Mouse (Mus musculus) 3134 (cell line): ENCODE results near the gene Bpgm.

Source experiments
- DNase-seq: peaks from one replicate; pipeline ENCODE4 v3.0.0-alpha.2; 2011; ENCODE audit warnings: low spot score; ENCODE audit not compliant: insufficient read length; ENCODE audit errors: extremely low read depth

Gene Bpgm

DNA sequence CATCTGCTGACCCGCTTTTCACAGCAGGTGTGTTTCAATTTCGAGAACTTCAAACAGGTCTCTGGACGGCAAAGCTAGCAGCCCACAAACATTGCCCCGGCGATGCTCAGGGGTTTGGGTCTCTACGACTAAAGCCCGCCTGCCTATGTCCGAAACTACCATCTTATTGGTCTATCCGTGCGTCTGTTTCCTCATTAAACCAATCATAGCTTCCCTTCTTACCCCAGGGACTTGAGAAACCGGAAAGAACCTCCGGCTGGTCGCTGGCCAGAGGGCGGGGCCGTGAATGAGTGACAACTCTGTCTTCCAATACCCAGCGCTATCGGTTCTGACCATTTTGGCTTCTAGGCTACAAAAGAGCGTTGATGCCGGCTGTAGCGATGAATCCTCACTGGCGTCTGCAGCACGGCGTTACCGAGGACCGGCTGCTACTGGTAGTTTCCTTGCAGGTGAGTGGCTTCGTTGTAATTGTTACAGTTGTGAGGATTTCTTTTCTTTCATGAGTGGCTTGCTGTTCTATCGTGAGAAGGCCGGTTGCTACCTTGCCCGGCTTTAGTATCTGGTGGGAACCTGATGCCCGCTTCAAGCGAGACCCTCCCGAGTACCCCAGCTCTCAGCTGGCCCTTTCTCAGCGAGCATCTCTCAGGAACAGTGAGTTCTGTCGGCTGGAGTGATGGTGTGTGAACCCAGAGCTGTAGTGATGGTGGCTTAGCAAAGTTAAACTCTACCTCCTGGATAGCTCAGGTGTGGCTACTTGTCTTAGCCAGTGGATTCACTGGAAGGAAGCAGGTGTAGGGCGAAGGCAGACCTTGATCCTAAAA lies at the start of gene Bpgm:
Gene Bpgm, plus strand, starts transcription at position 234 of the 821 bp plus-strand sequence.
- peak; percentile 90 for DNase-seq

DNA sequence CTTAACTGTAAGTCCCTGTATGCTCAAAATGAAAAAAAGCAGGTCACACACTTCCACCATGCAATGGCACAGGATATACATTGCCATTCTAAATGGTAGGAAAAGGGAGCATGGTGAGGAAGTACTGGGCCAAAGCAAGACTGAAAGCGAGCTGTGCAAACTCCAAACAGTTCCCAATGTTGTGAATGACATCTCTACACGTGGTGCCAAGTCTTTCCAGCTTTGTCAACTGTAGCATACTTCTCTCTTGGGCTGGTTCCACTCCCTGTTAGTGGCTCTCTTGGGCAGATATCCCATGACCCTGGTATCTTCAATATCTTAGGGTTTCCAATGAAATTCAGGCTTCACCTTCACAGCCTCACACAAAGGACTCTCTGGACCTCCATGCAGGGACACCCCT lies 37.0 kb upstream of the Bpgm start:
- no peak for DNase-seq

DNA sequence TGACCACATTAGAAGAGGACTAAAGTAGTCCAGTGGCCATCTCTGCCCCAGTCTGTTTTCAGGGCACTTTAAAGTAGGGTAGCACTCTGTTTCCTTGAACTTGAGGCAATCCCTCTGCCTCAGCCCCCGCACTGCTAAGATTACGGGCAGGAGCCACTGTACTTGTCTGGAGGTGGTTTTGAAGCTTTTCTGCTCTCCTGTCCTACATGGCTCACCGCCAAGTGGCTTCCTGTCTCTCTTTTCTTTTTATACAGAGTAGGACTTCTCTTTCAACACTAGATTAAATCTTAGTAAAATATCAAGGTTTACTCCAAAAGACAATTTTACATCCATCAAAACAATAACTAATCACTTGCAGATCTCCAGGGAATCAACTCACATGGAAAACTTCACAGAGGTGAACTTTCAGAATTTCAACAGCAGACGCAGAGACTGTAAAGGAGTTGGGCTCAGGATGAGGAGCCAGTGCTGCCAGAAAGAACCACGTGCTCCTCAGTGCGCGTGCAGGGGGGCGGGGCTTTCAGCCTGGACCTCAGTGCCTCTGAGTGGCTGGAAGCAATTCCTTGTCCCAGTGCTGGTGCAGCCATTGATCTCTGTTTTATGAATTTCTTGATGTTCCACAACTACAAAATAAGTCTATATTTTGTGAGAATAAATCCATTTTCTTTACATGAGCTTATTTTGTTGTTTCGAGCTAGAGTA lies 34.3 kb upstream of the Bpgm start:
- DNase-seq, result no peak

DNA sequence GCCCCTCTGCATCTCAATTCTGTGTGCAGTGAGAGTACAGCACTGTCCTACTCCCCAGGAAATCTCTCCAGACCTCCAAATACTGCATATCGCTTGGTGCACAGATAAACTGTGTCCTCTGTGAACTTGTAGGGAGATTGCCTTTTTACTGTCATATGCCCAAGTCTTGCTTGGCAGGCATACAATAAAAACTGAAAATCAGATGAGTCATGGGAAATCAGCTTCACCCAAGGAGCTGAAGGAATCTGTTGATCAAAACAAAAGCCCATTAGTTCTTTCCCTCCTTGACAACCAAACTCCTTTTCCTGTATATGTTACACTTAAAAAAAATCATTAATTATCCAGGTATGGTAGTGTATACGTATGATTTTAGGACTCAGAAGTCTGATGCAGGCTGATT lies 32.2 kb upstream of the Bpgm start:
- DNase-seq, result peak; percentile 12

DNA sequence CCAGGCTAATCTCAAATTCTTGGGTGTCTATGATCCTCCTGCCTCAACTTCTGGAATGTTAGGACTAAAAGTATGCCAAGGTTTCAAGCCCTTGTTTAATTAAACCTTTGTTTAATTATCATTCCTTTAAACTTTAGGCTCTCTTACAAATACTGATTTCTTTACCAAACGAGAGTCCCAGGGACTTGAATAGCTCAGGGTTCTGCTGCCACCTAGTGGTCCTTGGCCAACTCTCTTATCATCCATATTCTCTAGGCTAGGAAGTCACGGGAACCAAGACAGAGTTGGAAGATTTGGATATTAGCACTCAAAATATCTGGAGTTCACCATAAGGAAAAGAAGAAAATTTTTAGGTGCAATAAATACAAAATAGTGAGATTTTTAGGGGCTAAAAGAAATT lies 28.0 kb upstream of the Bpgm start:
- DNase-seq, result peak; percentile 5

DNA sequence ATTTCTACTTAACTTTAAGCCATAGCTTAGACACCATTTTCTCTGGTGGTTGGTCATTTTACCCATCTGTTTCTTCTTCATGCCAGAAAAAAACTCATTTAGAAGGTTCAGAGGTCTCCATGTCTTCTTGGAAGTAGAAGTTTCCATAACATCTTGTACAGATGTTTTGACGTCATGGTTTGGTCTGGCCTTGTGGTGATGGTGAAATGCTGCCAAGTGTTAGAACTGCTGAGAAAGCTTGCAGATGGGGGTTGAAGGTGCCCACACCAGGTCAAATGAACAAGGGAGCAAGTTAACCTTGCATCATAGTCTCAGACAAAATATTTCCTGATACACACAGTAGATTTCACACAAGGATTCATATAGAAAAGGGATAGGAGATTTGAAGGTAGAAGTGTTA lies 27.3 kb upstream of the Bpgm start:
- no peak for DNase-seq

DNA sequence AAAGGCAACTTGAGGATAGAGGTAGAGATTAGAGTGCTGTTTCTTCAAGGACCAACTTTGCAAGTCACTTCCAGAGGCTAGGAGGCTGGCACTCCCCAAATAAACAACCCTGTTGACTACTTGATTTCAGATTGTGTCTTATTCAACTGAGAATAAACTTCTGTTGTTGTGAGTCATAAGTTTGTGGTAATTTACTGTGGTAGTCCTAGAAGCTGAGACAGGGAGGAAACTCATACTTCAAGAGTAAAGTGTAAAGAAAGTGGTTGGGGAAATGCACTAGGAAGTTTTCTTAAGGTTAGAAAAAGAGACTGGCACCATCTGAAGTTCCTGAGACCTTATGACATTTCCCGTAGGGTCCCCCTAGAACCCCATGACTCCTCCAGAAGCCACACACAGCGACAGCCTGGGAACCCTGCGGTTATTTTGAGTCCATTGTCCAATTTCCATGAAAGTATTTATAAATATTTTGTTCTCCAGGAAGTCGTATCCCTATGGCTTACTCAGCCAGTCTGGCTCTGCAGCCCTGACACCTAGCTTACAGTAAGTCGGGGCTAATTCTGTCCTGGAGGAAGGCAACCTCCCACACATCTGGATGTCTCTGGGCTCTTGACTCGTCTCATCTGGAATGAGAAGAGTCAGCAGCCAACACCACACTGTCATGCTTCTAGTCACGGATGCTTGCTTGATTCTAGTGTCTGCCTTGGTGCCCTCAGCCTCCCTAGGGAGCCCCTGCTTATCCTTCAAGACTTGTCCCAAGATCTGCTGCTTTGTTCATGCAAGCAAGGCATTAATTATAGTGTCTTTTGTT lies 22.8 kb upstream of the Bpgm start:
- no peak for DNase-seq

DNA sequence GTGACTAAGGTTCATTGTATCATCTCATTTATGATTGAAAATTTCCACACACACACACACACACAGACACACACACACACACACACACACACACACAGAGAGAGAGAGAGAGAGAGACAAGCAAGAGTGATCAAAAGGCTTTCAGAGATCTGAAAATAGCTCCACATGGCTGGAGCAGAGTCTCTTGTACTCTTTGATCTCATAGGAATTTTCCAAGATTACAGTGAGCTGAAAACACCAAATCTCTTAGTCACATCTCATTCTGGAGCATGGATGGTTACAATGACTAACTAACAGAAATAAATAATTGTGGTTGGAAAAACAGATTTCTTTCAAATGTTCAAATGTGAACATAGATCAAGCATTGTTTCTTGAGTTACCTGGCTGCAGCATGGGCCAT lies 16.6 kb upstream of the Bpgm start:
- no peak for DNase-seq

DNA sequence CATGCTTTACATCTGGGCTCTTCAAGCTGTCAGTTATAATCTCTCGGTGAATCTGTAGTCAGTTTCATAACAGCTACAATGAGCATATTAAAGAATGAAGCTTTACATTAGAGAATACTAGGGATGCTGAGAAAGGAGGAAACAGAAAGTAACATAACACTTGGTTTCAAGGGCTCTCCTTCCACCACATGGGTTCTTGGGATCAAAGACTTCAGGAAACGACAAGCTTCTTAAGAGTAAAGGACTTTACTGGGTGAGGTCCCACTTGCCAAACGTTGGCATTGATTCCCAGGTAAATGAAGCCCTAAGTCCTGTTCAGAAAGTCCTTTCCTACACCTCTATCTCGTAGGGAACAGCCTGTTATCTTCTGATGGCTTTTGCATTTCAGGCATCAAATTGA lies 15.4 kb upstream of the Bpgm start:
- DNase-seq, result no peak

DNA sequence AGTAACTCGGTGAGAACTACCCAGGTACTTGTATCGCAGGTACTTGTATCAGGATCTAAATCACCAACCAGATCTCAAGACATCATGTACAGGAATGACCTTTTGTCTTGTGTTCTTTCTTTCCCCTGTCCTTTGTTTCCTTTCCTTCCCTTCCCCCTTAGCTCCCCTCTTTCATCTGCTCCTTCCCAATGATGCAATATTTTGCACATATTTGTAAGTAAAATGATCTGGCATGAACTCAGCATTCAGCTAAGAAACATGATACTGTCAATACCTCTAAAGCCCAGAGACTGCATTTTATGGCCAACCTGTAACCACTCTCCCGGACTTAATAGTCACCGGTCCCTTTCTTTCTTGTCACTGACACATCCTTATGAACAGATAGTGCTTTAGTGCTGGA lies 12.4 kb upstream of the Bpgm start:
- no peak for DNase-seq

DNA sequence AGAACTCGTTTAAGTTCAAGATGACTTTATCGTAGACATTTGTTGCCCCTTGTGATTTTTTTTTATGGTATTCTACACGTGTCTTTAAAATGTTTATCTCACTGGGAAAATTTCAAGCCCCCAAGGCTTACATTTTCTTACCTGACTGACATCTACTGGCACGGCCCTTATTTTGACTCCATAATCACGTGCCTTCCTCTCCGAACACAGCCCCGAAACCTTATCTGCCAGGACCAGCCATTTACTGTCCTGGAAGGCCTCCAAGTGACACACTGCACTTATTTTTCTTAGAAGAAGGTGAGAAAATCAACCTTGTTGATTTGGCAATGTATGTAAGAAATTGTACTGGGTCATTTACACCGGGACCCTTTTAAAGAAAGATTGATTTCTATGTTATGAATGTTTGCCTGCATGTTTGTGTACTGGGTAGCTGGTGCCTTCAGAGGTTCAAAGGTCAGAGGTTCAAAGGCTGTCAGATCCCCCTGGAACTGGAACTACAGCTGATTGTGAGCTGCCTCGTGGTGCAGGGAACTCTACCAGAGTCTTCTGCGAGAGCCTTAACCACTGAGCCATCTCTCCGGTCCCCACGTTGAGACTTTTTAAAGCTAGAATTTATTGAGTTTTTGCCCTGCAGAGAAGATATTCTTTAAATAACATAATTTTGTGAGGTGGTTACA lies 4.4 kb upstream of the Bpgm start:
- DNase-seq, result no peak

DNA sequence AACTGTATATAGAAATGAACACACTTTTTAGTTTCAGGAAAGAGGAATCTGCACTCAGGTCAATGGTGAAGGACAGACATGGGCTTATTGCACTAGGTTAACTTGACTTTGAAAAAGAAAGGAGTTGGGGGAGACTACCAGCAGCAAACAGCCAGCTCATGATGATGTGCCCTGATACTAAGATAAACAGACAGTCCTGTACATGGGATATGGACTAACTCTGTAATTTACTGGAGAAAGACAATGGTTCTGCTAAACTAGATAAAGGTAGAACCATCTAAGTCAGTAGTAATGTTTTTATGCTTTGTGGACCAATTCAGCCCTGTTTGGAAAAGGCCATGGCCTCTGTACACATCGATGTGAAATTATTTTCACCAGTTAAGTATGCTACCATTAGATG lies 2.7 kb upstream of the Bpgm start:
- DNase-seq, result no peak

DNA sequence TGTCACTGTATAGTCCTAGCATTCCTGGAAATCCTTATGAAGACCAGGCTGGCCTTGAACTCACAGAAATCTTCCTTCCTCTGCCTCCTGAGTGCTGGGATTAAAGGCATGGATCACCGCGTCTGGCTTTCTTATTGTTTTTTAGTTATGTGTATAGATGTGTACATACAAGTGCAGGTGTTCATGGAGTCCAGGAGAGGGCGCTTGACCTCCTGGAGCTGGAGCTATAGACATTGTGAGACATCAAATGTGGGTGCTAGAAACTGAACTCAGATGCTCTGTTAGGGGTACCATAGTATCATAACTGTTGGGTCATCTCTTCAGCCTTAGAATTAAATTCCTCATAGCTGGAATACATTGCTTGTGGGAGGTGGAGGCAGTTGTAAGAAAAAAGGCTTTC lies 2.0 kb upstream of the Bpgm start:
- no peak for DNase-seq

DNA sequence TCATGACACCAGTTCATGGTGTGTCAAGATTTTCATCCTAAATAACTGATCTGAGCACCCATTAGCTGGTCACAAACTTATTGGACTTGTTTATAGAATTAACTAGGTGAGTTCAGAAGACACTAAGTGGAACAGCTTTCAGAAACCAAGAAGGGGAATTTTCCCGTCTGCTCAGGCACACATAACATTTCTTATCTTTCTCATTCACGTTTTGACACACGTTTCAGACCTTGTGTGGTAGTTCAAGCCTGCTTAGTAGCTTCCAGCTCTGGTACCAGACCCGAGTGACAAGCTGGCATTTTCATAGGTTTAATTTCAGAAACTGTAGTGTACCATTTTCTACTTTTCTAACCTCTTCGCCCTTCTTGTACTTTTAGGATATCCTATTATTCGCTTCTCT lies 616 bp upstream of the Bpgm start:
- no peak for DNase-seq

DNA sequence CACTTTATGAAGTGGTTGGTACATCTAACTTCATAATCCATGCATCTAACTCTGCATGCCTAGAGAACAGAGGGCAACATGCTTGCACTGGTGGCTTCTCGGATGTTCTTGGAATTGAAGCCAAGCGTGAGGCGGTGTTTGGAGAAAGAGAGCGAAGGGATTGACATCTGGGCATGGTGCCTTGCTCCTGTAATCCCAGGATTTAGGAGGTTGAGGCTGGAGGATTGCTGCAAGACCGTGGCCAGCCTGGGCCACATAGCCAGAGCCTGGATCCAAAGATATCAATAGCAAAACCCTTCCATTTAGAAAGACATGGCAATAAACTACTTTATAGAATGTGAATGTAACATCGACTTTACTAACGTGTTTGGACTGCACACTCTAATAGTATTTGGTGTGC lies 2.0 kb downstream of the Bpgm start:
- no peak for DNase-seq

DNA sequence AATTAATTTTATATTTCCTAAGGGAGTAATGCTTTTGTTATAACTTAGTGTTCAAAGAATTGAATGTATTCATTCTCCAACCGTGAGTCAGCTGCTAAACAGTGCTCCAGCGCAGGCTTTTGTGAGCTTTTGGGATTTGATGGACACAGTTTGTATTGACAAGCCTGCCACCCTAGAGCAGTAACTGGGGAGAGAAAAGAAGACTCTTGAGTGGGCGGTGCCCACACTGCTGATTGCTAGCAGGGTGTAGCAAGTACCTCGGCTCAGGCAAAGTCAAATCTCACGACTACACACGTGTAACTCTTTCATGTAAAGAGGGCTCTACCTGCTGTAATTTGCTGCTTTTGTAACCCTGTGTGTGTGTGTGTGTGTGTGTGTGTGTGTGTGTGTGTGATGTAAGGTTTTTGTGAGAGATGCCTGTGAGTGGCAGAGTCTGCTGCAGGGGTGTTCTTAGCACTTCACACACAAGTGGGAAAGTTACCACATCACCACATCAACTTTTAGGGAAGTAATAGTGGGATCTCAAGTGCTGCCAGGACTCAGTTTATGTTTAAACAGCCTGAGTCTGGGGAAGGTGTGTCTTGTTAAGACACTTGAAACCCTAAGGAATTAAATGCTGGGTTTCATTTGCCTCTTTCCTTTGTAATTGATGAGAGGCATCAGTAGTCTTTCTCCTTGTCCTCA lies 2.8 kb downstream of the Bpgm start:
- no peak for DNase-seq

DNA sequence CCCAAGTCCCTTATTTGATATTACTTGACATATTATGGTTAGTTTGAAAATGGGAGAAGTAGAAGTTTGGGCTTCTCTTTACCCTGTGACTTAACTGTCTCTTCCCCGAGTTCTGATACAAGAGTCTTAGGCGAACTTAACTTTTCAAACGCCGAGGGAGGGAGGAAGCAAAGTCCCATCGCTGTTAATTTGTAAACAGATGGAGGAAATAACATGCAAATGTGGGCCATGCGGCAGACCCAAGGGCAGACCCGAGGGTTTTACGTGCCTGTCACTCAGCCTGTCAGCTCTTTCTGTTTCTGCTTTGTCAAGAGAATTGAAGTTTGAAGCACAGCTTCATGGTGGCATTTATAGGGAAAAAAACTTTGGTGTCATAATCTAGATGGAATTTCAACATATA lies 3.5 kb downstream of the Bpgm start:
- no peak for DNase-seq

DNA sequence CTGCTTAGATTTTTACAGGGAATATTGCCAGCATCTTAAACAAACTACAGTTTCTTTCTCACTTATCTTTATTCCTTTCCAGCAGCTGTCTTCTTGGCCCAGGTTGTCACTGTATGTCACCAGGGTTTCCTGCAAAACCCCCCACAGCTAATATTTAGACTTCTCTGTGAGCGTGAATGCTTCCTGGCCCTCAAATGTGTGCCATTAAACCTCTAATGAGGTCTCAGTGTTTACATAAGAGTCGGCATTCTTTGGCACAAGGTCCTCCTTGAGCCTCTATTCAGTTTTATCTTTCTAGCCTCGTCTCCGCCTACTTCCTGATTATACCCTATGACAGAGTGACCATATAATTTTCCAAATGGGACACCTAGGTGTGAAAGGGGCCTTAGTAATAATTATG lies 4.7 kb downstream of the Bpgm start:
- no peak for DNase-seq

DNA sequence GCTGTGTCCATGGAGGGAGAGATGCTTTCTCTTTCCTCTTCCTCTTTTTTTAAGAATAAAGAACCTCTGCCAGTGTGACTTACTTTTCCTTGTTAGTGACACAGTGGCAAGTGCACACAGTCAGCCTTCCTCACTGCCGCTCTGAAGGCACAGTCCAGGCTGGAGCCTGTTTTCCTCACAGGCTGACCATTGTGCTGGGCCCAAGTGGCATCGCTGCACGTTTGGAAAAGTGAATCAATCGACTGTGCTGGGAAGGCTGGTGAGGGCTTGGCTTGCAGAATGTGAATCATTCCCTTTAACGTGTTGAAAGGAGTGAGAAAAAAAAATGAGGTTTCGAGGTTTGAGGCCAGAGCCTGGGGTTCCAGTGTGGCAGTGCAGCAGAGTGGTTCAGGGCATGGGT lies 5.3 kb downstream of the Bpgm start:
- no peak for DNase-seq

DNA sequence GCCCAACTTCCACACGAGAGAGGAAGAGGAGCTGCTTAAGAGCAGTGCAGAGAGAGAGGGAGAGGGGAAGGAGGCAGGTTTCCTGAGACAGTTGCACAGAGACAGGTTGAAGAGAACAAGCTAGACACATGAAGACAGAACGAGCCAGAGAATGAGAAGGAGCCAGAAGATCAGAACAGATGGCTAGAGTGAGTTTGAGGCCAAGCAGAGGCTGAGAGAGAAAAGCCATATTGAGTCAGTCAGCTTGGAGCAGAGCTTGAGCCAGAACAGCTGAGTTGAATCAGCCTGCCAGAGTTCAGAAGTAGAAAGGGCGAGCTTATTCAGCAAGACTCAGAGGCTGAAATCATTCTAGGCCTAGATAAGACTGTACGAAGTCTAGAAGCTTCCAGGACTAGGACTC lies 6.8 kb downstream of the Bpgm start:
- DNase-seq, result no peak
